Mouse (Mus musculus) MEL (cell line): ENCODE data around the gene Il11ra1.

ENCODE experiments used
- BHLHE40 ChIP-seq: IDR thresholded peaks from 2 replicates; pipeline ENCODE4 v1.6.1; 2012; ENCODE audit warnings: low read depth, mild to moderate bottlenecking, inconsistent platforms, low read length, improper control_type of control experiment, borderline replicate concordance
- CTCF ChIP-seq, 3 experiments: IDR thresholded peaks in 2 of 3; conservative IDR thresholded peaks in 1 of 3; 2 replicates each; pipeline ENCODE4 v1.5.1; 2011 to 2012; ENCODE audit warnings: low read length in 3 of 3, low read depth in 2 of 3, mild to moderate bottlenecking in 2 of 3, improper control_type of control experiment in 1 of 3, inconsistent platforms in 1 of 3, mixed read lengths in 1 of 3, moderate library complexity in 1 of 3; ENCODE audit not compliant: control insufficient read depth in 1 of 3, insufficient read depth in 1 of 3, poor library complexity in 1 of 3, severe bottlenecking in 1 of 3
- EP300 ChIP-seq, 2 experiments: IDR thresholded peaks; 2 replicates each; pipeline ENCODE4 v1.6.1; 2011; ENCODE audit warnings: improper control_type of control experiment in 2 of 2, low read length in 2 of 2, low read depth in 1 of 2, mild to moderate bottlenecking in 1 of 2
- MAFK ChIP-seq: IDR thresholded peaks from 2 replicates; pipeline ENCODE4 v1.6.1; 2011; ENCODE audit warnings: low read depth, mild to moderate bottlenecking, low read length, improper control_type of control experiment, borderline replicate concordance
- MAZ ChIP-seq: IDR thresholded peaks from 2 replicates; pipeline ENCODE4 v1.6.1; 2012; ENCODE audit warnings: low read depth, mild to moderate bottlenecking, inconsistent platforms, low read length, improper control_type of control experiment
- MXI1 ChIP-seq: IDR thresholded peaks from 2 replicates; pipeline ENCODE4 v1.6.1; 2011; ENCODE audit warnings: mild to moderate bottlenecking, low read depth, low read length, improper control_type of control experiment
- NELFE ChIP-seq: IDR thresholded peaks from 2 replicates; pipeline ENCODE4 v1.6.1; 2011; ENCODE audit warnings: low read depth, low read length, improper control_type of control experiment
- NRF1 ChIP-seq: IDR thresholded peaks from 2 replicates; pipeline ENCODE4 v1.6.1; 2014; ENCODE audit warnings: low read depth, mild to moderate bottlenecking, inconsistent platforms, low read length, improper control_type of control experiment, moderate library complexity; ENCODE audit not compliant: poor library complexity, insufficient read depth, severe bottlenecking
- POLR2A ChIP-seq, 2 experiments: IDR thresholded peaks; 2 replicates each; pipeline ENCODE4 v1.6.1; 2011 to 2012; ENCODE audit warnings: low read length in 2 of 2, mild to moderate bottlenecking in 2 of 2, control low read depth in 1 of 2, improper control_type of control experiment in 1 of 2, low read depth in 1 of 2, moderate library complexity in 1 of 2; ENCODE audit not compliant: control insufficient read depth in 1 of 2, insufficient read depth in 1 of 2, poor library complexity in 1 of 2
- POLR2AphosphoS5 ChIP-seq: IDR thresholded peaks from 2 replicates; pipeline ENCODE4 v1.6.1; 2012; ENCODE audit warnings: low read depth, borderline replicate concordance, mild to moderate bottlenecking, inconsistent platforms, low read length, moderate library complexity, mixed read lengths
- RAD21 ChIP-seq: IDR thresholded peaks from 2 replicates; pipeline ENCODE4 v1.6.1; 2011; ENCODE audit warnings: mild to moderate bottlenecking, low read depth, low read length, improper control_type of control experiment
- UBTF ChIP-seq: IDR thresholded peaks from 2 replicates; pipeline ENCODE4 v1.6.1; 2012; ENCODE audit warnings: low read depth, mild to moderate bottlenecking, inconsistent platforms, low read length, improper control_type of control experiment, moderate library complexity, borderline replicate concordance; ENCODE audit not compliant: insufficient read depth

DNA sequence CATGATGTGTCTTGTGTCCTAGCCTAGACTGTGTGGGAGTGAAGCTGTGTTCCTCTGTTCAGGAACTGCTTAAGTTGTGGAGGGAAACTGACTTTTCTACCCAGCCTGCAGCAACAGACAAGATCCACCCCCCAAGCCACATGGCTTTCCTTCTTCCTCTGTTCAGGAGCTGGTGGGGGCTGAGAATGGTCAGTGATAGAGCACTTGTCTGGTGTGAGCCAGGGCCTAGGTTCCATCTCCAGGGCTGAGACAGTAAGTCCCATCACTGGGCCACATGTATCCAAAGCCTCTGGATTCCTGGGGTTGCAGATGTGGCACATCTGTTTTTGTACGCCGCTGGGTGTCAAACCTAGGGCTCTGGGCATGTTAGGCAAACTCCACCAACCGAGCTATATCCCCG is 61.1 kb downstream of the Il11ra1 start:
- no peak for TF ChIP-seq POLR2A (IDR thresholded peaks at IDR 0.05; ENCODE audit: control insufficient read depth in 1 of 2, insufficient read depth in 1 of 2, low read depth in 1 of 2, low read length in 2 of 2, poor library complexity in 1 of 2)
- TF ChIP-seq MAZ: no peak
- TF ChIP-seq MAFK: no peak
- TF ChIP-seq MXI1: 0 out of 2 replicates have a peak, but pooled peaks have one; percentile 10
- no peak for TF ChIP-seq NELFE
- TF ChIP-seq CTCF (IDR thresholded peaks at IDR 0.05 in 2 of 3, conservative IDR thresholded peaks at IDR 0.05 in 1 of 3; ENCODE audit: control insufficient read depth in 1 of 3, insufficient read depth in 1 of 3, low read depth in 2 of 3, low read length in 3 of 3, poor library complexity in 1 of 3, severe bottlenecking in 1 of 3): no peak
- no peak for TF ChIP-seq EP300 (IDR thresholded peaks at IDR 0.05; ENCODE audit: low read depth in 1 of 2, low read length in 2 of 2)
- no peak for TF ChIP-seq POLR2AphosphoS5
- TF ChIP-seq UBTF: no peak
- TF ChIP-seq RAD21: no peak
- no peak for TF ChIP-seq NRF1
- no peak for TF ChIP-seq BHLHE40
